Mouse (Mus musculus) hindbrain, embryonic 12.5 days (tissue): ENCODE results near the gene Heyl. TPM values are rescaled to one million over a fixed set of nuclear protein-coding genes. Genes with fewer than 3 reads are reported as not detected.
A peak's percentile ranks its signal among the peaks of the same experiment; 100 is the strongest.

ENCODE experiments used
- ATAC-seq: fragments of 200-750 bp; cut with Nextera tagmentation; 2 replicates; pipeline ENCODE4 v1.8.0; 2017; ENCODE audit warnings: moderate TSS enrichment; ENCODE audit not compliant: low FRiP score
- H3K27ac ChIP-seq: fragments of 300-500 bp; sonication (generic); 2 replicates; pipeline ENCODE4 v1.5.1; 2016; ENCODE audit warnings: mild to moderate bottlenecking
- H3K27me3 ChIP-seq: fragments of 300-500 bp; sonication (generic); 2 replicates; pipeline ENCODE4 v1.6.1; 2016; ENCODE audit warnings: mild to moderate bottlenecking
- H3K36me3 ChIP-seq: fragments of 300-500 bp; sonication (generic); 2 replicates; pipeline ENCODE4 v1.6.1; 2016; ENCODE audit warnings: mild to moderate bottlenecking
- H3K4me1 ChIP-seq: fragments of 300-500 bp; sonication (generic); 2 replicates; pipeline ENCODE4 v1.6.1; 2016
- H3K4me2 ChIP-seq: fragments of 300-500 bp; sonication (generic); replicated peaks from 2 replicates; pipeline ENCODE4 v1.6.1; 2016; ENCODE audit warnings: mild to moderate bottlenecking
- H3K4me3 ChIP-seq: fragments of 300-500 bp; sonication (generic); 2 replicates; pipeline ENCODE4 v1.5.1; 2016; ENCODE audit warnings: mild to moderate bottlenecking
- H3K9ac ChIP-seq: fragments of 300-500 bp; sonication (generic); 2 replicates; pipeline ENCODE4 v1.6.1; 2016; ENCODE audit warnings: mild to moderate bottlenecking, moderate library complexity
- H3K9me3 ChIP-seq: fragments of 300-500 bp; sonication (generic); replicated peaks from 2 replicates; pipeline ENCODE4 v1.6.1; 2016; ENCODE audit warnings: mild to moderate bottlenecking
- WGBS: fragments of 180-500 bp; shearing (Covaris S2); methylation state at CpG from one replicate; pipeline ENCODE4 v1.1.7; 2016; 5-methylcytosine and 5-hydroxymethylcytosine counted together
- polyA plus RNA-seq: library from polyadenylated mRNA; unstranded; fragments of >200 nt; fragmentation: Nextera tagmentation; extraction: Ambion mirVana; gene quantifications from 2 replicates; pipeline ENCODE4 v1.2.1, GENCODE M21; 2016

Heyl gene
- polyA plus RNA-seq, 1 experiment from 2014 or later = 8.6 TPM

GRCm38 (mm10) chr4:123236431-123237031 lies 3.2 kb downstream of the Heyl start:
- Histone ChIP-seq H3K9me3 (no peaks in the 10 kb centered on the region), H3K4me1 (peaks cover 31% of the 10 kb centered on the region), H3K27ac (no peak overlapping the region)

DNA sequence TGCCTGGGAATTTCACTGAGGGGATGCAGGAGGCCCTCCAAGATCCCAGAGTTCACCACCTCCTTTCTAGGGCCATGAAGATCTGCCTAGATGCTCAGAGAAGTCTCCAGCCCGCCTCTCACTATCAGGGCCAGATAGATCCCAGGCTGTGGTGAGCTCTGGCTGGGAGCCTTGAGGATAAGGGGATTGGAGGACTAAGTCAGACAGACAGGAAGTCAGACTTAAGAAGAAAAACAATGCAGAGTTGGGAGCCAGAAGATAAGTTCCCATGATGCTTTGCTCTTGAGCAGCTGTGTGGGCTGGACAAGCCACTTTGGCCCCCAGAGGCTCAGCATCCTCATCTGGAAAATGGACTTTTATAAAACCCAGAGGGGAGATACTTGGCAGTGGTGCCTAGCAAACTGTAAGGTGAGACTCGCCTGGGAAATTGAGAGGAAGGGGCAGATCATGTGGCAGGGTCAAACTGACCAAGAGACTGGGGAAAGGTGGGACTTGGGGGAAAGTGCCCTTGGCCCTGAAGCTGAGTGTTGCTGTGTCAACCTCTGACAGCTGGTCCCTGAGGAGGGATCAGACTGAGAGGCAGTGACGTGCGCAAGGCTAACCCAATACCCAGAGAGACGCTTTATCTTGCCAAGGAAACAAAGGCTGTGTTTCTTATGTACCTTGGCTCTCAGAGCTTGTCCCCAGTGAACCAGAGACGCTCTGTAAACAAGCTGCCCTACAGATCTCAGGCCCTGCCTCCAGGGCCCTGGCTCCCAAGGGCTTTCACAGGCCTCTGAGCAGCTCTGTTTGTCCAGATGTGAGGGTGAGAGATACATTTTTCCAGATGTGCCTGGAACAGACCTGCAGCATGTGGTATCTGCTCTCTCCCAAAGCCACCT lies 4.3 kb downstream of the Heyl start:
- H3K9ac ChIP-seq = no peak overlapping the region
- WGBS = 60% methylated on average over 6 of the region's 6 CpGs
- H3K27ac ChIP-seq = no peak overlapping the region; the same call in 1 of the 2 replicates
- H3K27me3 ChIP-seq = peaks cover 48% of the 10 kb centered on the region
- no peak overlapping the region for H3K4me2 ChIP-seq
- no peak for ATAC-seq
- no peaks in the 10 kb centered on the region for H3K9me3 ChIP-seq
- no peaks in the 10 kb centered on the region for H3K36me3 ChIP-seq
- H3K4me3 ChIP-seq = no peak overlapping the region
- peaks cover 31% of the 10 kb centered on the region for H3K4me1 ChIP-seq

More at GRCm38 (mm10) chr4:123236431-123237031, 3.2 kb downstream of the Heyl start:
- Histone ChIP-seq H3K27me3 (peaks cover 53% of the 10 kb centered on the region), H3K4me3 (no peak overlapping the region), H3K36me3 (no peaks in the 10 kb centered on the region), H3K9ac (no peak overlapping the region), H3K4me2 (no peak overlapping the region)
- WGBS = 82% methylated on average over 13 of the region's 13 CpGs
- no peak for ATAC-seq

GRCm38 (mm10) chr4:123239361-123240203 lies 6.2 kb downstream of the Heyl start:
- peak overlapping the region; percentile 49; the same call in 1 of the 2 replicates for H3K27ac ChIP-seq
- no peaks in the 10 kb centered on the region for H3K9me3 ChIP-seq
- H3K9ac ChIP-seq = peak overlapping the region; percentile 61
- H3K4me3 ChIP-seq = peak overlapping the region; percentile 34
- H3K4me1 ChIP-seq = peaks cover 22% of the 10 kb centered on the region
- WGBS = 5% methylated on average over 52 of the region's 58 CpGs
- H3K4me2 ChIP-seq = peak overlapping the region; percentile 61
- peaks cover 28% of the 10 kb centered on the region for H3K27me3 ChIP-seq
- peak; percentile 65 for ATAC-seq
- no peaks in the 10 kb centered on the region for H3K36me3 ChIP-seq

DNA sequence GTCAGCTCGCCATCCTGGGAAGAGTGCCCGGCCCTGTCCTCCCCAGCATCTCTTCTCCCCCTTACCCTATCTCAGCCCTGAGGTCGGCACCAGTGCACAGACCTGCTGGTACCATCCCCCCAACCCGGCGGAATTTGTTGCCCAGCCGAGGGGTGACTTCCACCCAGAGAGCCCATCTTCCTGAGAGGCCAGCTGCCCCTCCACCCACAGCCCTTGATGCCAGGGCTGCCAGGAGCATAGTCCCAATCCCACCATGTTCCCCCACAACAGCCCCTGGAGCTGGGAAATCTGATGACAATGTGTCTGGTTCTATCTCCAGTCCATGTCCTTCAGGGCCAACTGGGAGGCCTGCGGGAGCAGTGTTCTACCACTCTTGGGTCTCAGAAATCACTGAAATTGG lies 12.9 kb downstream of the Heyl start:
- Histone ChIP-seq H3K9me3 (no peaks in the 10 kb centered on the region), H3K27ac (no peak overlapping the region), H3K9ac (no peak overlapping the region), H3K4me3 (no peak overlapping the region), H3K27me3 (0 out of 2 replicates have a peak, but pooled peaks cover 2% of the 10 kb centered on the region), H3K36me3 (no peaks in the 10 kb centered on the region), H3K4me2 (no peak overlapping the region), H3K4me1 (peaks cover 6% of the 10 kb centered on the region)
- ATAC-seq = no peak
- 84% methylated on average over 7 of the region's 7 CpGs for WGBS

GRCm38 (mm10) chr4:123246651-123247050 lies 13.3 kb downstream of the Heyl start:
- 89% methylated on average over 5 of the region's 5 CpGs for WGBS
- Histone ChIP-seq H3K9me3 (no peaks in the 10 kb centered on the region), H3K9ac (no peak overlapping the region), H3K4me3 (no peak overlapping the region), H3K4me2 (no peak overlapping the region), H3K27ac (no peak overlapping the region), H3K36me3 (no peaks in the 10 kb centered on the region), H3K4me1 (peaks cover 6% of the 10 kb centered on the region), H3K27me3 (no peaks in the 10 kb centered on the region)
- ATAC-seq = no peak

GRCm38 (mm10) chr4:123247147-123247880 lies 14.0 kb downstream of the Heyl start:
- ATAC-seq = no peak
- Histone ChIP-seq H3K4me2 (no peak overlapping the region), H3K9ac (no peak overlapping the region), H3K27ac (no peak overlapping the region), H3K4me1 (peaks cover 8% of the 10 kb centered on the region), H3K36me3 (no peaks in the 10 kb centered on the region), H3K9me3 (no peaks in the 10 kb centered on the region), H3K27me3 (no peaks in the 10 kb centered on the region), H3K4me3 (no peak overlapping the region)
- 63% methylated on average over 7 of the region's 7 CpGs for WGBS

- H3K4me3 ChIP-seq = no peak overlapping the region
- WGBS = 81% methylated on average over 7 of the region's 7 CpGs
- no peak overlapping the region for H3K27ac ChIP-seq
- no peaks in the 10 kb centered on the region for H3K36me3 ChIP-seq
- H3K9me3 ChIP-seq = no peaks in the 10 kb centered on the region
- peaks cover 9% of the 10 kb centered on the region for H3K4me1 ChIP-seq
- no peak for ATAC-seq
- H3K27me3 ChIP-seq = no peaks in the 10 kb centered on the region
- H3K9ac ChIP-seq = no peak overlapping the region
- no peak overlapping the region for H3K4me2 ChIP-seq
These were observed 15.7 kb downstream of the Heyl start for GRCm38 (mm10) chr4:123248971-123249567.

DNA sequence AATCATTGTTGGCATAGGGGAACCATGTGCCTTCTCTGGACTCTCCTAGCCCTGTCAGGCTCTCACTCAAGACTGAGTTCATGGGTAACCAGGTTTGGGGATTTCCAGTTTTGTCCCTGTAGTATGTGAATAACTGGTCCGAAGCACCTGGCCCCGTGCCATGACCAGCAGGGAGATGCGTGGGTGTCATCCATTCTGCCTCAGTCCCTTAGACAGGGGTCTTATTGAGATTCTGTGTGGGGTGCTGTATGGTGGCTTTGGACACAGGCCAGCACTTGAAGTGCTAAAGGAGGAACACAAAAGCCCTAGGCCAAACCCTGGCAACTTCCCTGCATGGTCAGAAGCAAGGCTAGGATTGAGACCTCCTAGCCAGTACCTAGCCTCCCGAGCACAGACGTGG lies 18.9 kb downstream of the Heyl start:
- H3K4me1 ChIP-seq = peaks cover 6% of the 10 kb centered on the region
- H3K9ac ChIP-seq = no peak overlapping the region
- H3K9me3 ChIP-seq = no peaks in the 10 kb centered on the region
- no peak overlapping the region for H3K4me2 ChIP-seq
- no peaks in the 10 kb centered on the region for H3K27me3 ChIP-seq
- H3K36me3 ChIP-seq = no peaks in the 10 kb centered on the region
- no peak overlapping the region for H3K27ac ChIP-seq
- 85% methylated on average over 5 of the region's 5 CpGs for WGBS
- no peak overlapping the region for H3K4me3 ChIP-seq
- ATAC-seq = no peak

DNA sequence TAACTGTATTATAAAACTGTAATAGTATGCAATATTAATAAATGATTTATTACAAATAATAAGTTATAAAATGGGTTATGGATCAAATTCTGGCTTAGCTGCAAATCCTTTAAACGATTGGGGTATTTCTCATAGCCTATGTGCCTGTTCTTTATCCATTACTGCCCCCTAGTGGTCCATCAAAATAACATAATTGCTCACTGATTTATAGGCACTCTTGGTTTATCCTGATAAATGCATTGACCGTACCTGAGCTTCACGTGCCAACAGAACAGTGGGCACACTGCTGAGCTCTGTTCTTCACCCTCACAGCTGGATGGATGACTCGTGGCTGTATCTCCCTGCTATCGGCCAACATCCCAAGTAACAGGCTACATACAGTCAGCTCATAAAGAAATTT lies 21.3 kb downstream of the Heyl start:
- Histone ChIP-seq H3K27ac (no peak overlapping the region), H3K4me1 (0 out of 2 replicates have a peak, but pooled peaks cover 4% of the 10 kb centered on the region), H3K9me3 (no peaks in the 10 kb centered on the region), H3K36me3 (no peaks in the 10 kb centered on the region), H3K4me3 (no peak overlapping the region), H3K4me2 (no peak overlapping the region), H3K9ac (no peak overlapping the region), H3K27me3 (no peaks in the 10 kb centered on the region)
- WGBS = 22% methylated on average over 5 of the region's 5 CpGs
- ATAC-seq = no peak

DNA sequence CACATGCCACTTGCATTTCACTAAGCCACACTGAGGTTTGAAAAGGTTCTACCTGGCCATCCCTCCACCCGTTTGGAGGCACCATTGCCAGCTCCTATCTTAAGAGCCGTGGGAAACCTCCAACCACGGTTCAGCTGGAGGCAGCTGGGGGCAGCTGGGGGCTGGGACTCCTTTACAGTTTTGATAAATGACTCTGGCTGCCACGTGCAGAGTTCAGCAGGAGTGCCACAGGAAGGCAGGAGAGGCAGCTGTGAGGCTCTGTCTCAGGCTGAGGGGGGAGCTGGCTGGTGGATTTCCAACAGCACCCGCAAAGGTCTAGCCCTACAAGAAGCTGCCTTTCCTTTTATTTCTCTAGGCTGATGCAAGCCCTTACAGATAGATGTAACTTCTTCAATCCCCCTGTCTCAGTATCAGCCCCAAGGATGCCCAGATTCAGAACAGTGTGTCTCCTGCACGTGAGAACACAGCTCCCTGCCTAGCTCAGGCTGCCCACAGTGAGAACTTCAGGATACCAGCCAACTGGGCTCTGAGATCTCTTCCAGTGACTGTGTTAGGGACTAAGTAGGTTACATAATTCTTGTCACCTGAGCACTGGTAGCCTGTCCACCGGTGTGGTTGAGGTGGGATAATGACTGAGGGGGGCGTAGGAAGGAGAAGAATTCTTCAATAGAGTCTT lies 26.9 kb downstream of the Heyl start:
- H3K4me3 ChIP-seq = no peak overlapping the region
- H3K27me3 ChIP-seq = no peaks in the 10 kb centered on the region
- 0 out of 2 replicates have a peak overlapping the region, but pooled peaks have one; percentile 23 for H3K9ac ChIP-seq
- no peak overlapping the region for H3K27ac ChIP-seq
- H3K4me2 ChIP-seq = no peak overlapping the region
- peaks cover 11% of the 10 kb centered on the region for H3K4me1 ChIP-seq
- ATAC-seq = peak; percentile 73; the same call in 1 of the 2 replicates
- WGBS = 37% methylated on average over 8 of the region's 8 CpGs
- no peaks in the 10 kb centered on the region for H3K36me3 ChIP-seq
- H3K9me3 ChIP-seq = no peaks in the 10 kb centered on the region
